Mouse (Mus musculus) ES-Bruce4 (cell line): ENCODE data around the gene Gm5134. TPM values are rescaled to one million over a fixed set of nuclear protein-coding genes. Genes with fewer than 3 reads are reported as not detected.

Source experiments
- H3K27ac ChIP-seq: 2 replicates; pipeline ENCODE4 v1.5.1; 2012; ENCODE audit warnings: low read length, inconsistent platforms; ENCODE audit not compliant: insufficient read depth
- H3K27me3 ChIP-seq: 2 replicates; pipeline ENCODE4 v1.6.1; 2012; ENCODE audit warnings: mild to moderate bottlenecking, low read length, inconsistent platforms; ENCODE audit not compliant: control insufficient read depth, poor library complexity, insufficient read depth, severe bottlenecking
- H3K36me3 ChIP-seq: 2 replicates; pipeline ENCODE4 v1.6.1; 2012; ENCODE audit warnings: inconsistent platforms, mild to moderate bottlenecking, low read length, moderate library complexity; ENCODE audit not compliant: control insufficient read depth, poor library complexity, insufficient read depth, severe bottlenecking
- H3K4me1 ChIP-seq: one replicate; pipeline ENCODE4 v1.8.1; 2011; ENCODE audit warnings: low read length; ENCODE audit not compliant: control insufficient read depth, insufficient read depth
- H3K4me3 ChIP-seq: 2 replicates; pipeline ENCODE4 v1.5.1; 2011; ENCODE audit warnings: low read depth, mild to moderate bottlenecking, low read length
- H3K9ac ChIP-seq: 2 replicates; pipeline ENCODE4 v1.6.1; 2012; ENCODE audit warnings: low read depth, mild to moderate bottlenecking, inconsistent platforms; ENCODE audit not compliant: poor library complexity, severe bottlenecking
- H3K9me3 ChIP-seq: replicated peaks from 2 replicates; pipeline ENCODE4 v1.6.1; 2012; ENCODE audit warnings: mild to moderate bottlenecking, low read length, inconsistent platforms; ENCODE audit not compliant: control insufficient read depth, poor library complexity, insufficient read depth, severe bottlenecking
- CTCF ChIP-seq: IDR thresholded peaks from one replicate; pipeline ENCODE4 v1.8.1; 2011; ENCODE audit warnings: low read depth, low read length
- EP300 ChIP-seq: IDR thresholded peaks from 2 replicates; pipeline ENCODE4 v1.6.1; 2011; ENCODE audit warnings: low read depth, low read length; ENCODE audit not compliant: insufficient read depth
- POLR2A ChIP-seq: IDR thresholded peaks from one replicate; pipeline ENCODE4 v1.8.1; 2011; ENCODE audit warnings: low read length; ENCODE audit not compliant: insufficient read depth
- polyA plus RNA-seq: library from polyadenylated mRNA; stranded (reverse); fragments of >200 nt; gene quantifications from 2 replicates; pipeline ENCODE4 v1.2.4, GENCODE M21; 2011; ENCODE audit warnings: low read depth; ENCODE audit not compliant: missing spikeins, insufficient read depth, insufficient read length

The Gm5134 gene
- polyA plus RNA-seq, 1 experiment: 0.43 TPM

GRCm38 (mm10) chr10:75919026-75919425 lies 35.3 kb upstream of the Gm5134 start:
- H3K36me3 ChIP-seq: peaks cover 16% of the 10 kb centered on the region
- no peaks in the 10 kb centered on the region for H3K9me3 ChIP-seq
- TF ChIP-seq EP300: no peak
- TF ChIP-seq CTCF: no peak
- TF ChIP-seq POLR2A: no peak
- no peaks in the 10 kb centered on the region for H3K27me3 ChIP-seq
- no peak overlapping the region for H3K27ac ChIP-seq
- no peak overlapping the region for H3K4me3 ChIP-seq
- H3K4me1 ChIP-seq: peaks cover 2% of the 10 kb centered on the region
- no peak overlapping the region for H3K9ac ChIP-seq

- Histone ChIP-seq H3K27ac (peak within 1 kb of the TSS; percentile 76), H3K9ac (peak within 1 kb of the TSS; percentile 83), H3K4me3 (peak within 1 kb of the TSS; percentile 88), H3K4me1 (peaks cover 1% of the 10 kb centered on the region), H3K36me3 (peaks cover 20% of the 10 kb centered on the region), H3K9me3 (no peaks in the 10 kb centered on the region), H3K27me3 (no peaks in the 10 kb centered on the region)
- TF ChIP-seq EP300 (no peak), POLR2A (no peak), CTCF (no peak)
Observed at GRCm38 (mm10) chr10:75921026-75921725, 33.1 kb upstream of the Gm5134 start, which contains the start of gene Smarcb1. Gene Smarcb1 (minus strand): TSS chr10:75921617.

- H3K4me1 ChIP-seq: no peaks in the 10 kb centered on the region
- peaks cover 18% of the 10 kb centered on the region for H3K36me3 ChIP-seq
- peak overlapping the region; percentile 78 for H3K4me3 ChIP-seq
- no peak for TF ChIP-seq CTCF
- no peak for TF ChIP-seq EP300
- TF ChIP-seq POLR2A: no peak
- no peaks in the 10 kb centered on the region for H3K27me3 ChIP-seq
- peak overlapping the region; percentile 8; the same call in 1 of the 2 replicates for H3K27ac ChIP-seq
- no peaks in the 10 kb centered on the region for H3K9me3 ChIP-seq
- H3K9ac ChIP-seq: peak overlapping the region; percentile 83
Observed at GRCm38 (mm10) chr10:75921726-75922560, 32.4 kb upstream of the Gm5134 start.

- H3K9ac ChIP-seq: no peak overlapping the region
- H3K4me3 ChIP-seq: no peak overlapping the region
- H3K27me3 ChIP-seq: no peaks in the 10 kb centered on the region
- no peaks in the 10 kb centered on the region for H3K9me3 ChIP-seq
- no peaks in the 10 kb centered on the region for H3K4me1 ChIP-seq
- H3K36me3 ChIP-seq: peaks cover 26% of the 10 kb centered on the region
- no peak for TF ChIP-seq CTCF
- TF ChIP-seq EP300: no peak
- no peak for TF ChIP-seq POLR2A
- no peak overlapping the region for H3K27ac ChIP-seq
Observed at GRCm38 (mm10) chr10:75924324-75924723, 30.0 kb upstream of the Gm5134 start.

- H3K4me1 ChIP-seq: peaks cover 8% of the 10 kb centered on the region
- peaks cover 26% of the 10 kb centered on the region for H3K36me3 ChIP-seq
- no peak overlapping the region for H3K27ac ChIP-seq
- no peaks in the 10 kb centered on the region for H3K9me3 ChIP-seq
- H3K4me3 ChIP-seq: no peak overlapping the region
- H3K9ac ChIP-seq: no peak overlapping the region
- no peaks in the 10 kb centered on the region for H3K27me3 ChIP-seq
- TF ChIP-seq POLR2A (no peak), CTCF (no peak), EP300 (no peak)
Observed at GRCm38 (mm10) chr10:75926396-75926795, 27.9 kb upstream of the Gm5134 start.

- no peaks in the 10 kb centered on the region for H3K27me3 ChIP-seq
- H3K4me1 ChIP-seq: peaks cover 8% of the 10 kb centered on the region
- no peak overlapping the region for H3K27ac ChIP-seq
- TF ChIP-seq CTCF (no peak), POLR2A (no peak), EP300 (no peak)
- H3K9me3 ChIP-seq: no peaks in the 10 kb centered on the region
- H3K36me3 ChIP-seq: peaks cover 16% of the 10 kb centered on the region
- H3K9ac ChIP-seq: peak overlapping the region; percentile 73; the same call in 1 of the 2 replicates
- peak overlapping the region; percentile 55 for H3K4me3 ChIP-seq
Observed at GRCm38 (mm10) chr10:75930304-75930703, 24.0 kb upstream of the Gm5134 start.
